Mouse (Mus musculus) layer of hippocampus, postnatal 10 days (tissue): ENCODE measurements at regions not wholly inside any gene's neighbourhood (a gene's known extent, or its start where the extent isn't known, plus 50 kb on each side); places are given as distances from the start of the nearest gene placed in this dataset.

ENCODE experiments used
- DNase-seq, 2 experiments: peaks; one replicate each; pipeline ENCODE4 v3.0.0; 2021; ENCODE audit warnings: low spot score in 2 of 2

DNA sequence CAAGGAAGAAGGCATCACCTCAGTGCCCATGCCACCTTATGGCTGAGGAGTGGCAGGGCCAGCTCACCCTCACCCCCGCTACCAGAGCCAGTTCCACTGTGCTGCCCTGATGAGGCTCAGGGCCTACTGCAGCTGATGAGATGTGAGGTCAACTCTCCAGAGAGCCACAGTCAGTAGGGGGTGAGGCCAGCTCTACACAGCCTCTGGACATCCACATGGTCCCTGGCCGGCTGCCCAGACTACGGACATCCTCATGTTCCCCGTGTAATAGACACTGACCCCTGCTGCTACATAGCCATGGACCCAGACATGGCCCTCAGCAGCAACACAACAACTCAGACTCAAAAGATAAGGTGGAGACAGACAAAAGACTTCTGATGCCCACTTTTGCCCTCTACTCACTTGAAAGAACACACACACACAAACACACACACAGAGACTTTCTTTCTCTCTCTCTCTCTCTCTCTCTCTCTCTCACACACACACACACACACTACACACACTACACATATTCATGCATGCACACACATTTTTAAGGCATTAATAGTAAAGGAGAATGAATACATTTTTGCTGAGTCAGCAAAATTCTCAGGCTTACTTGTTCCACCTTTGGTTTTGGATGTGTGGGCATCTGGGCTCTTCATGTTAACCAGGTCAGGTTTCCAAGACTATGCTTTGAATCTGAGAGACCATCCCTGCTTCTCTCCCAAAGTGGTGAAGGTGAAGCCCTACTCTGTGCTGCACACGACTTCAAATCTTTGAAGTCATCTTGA is 604.4 kb upstream of the Nrp1 start:
- no peak for DNase-seq

GRCm38 (mm10) chr8:127757396-127757795 is 601.0 kb upstream of the Nrp1 start:
- no peak for DNase-seq

GRCm38 (mm10) chr8:127759906-127760305 is 598.5 kb upstream of the Nrp1 start:
- peak; percentile 36 to 40 for DNase-seq

DNA sequence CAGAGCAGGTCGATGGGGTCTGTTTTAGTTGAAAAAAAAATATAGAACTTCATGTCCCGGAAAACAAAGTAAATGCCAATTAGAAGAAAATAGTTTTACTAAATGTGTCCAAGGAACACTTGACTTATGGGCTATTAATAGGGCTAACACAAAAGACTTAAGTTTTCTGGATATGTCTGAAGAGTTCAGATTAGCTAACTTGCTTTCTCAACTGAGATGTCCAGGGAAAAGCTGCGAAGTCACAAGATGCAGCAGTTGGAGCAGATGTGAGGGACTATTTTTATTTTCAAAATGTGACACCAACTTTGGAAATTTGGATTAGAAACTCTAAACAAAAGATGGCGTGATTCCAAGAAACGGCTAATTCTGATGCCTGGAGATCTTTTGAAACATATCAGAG is 593.2 kb upstream of the Nrp1 start:
- DNase-seq, result no peak

DNA sequence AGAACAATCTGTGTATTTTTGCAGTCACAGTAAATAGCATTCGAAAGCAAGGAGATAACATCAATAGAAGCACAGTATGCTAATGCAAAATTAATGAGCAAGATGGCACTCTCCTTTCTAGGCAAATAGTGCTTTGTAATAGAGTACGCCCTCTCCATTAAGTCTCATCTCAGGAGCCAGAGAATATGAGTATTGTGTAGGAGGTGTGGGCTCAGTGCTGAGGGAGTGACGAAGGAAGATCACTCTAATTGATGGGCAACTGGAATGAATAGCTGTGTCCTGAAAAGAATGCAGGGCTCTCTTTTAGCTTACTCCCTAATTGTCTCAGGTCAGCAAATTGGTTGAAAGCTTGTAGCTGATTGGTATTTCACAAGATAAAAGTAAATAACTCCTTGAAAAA is 590.1 kb upstream of the Nrp1 start:
- DNase-seq, result no peak

GRCm38 (mm10) chr8:127769651-127770050 is 588.8 kb upstream of the Nrp1 start:
- DNase-seq, result no peak

- DNase-seq, result no peak
Observed at GRCm38 (mm10) chr8:127771781-127772180, 586.6 kb upstream of the Nrp1 start.

DNA sequence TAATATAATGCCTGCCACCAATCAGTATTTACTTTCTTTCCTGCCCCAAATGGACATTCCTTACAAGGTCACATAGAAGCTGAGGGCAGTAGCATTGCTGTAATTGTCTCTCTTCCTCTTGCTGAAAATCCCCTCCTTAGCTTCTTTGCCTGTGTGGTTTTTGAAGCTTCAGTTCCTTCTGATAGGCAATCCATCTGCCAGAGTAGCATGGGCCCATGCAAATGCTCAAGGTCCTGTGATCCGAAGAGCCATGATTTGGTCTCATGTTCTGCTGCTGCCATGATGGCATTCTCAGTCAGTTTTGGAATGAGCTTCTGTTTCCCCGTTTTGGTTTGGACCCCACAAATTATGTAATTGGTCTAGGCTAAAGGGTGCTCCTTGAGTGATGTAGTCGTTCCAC is 586.0 kb upstream of the Nrp1 start:
- DNase-seq, result no peak

DNA sequence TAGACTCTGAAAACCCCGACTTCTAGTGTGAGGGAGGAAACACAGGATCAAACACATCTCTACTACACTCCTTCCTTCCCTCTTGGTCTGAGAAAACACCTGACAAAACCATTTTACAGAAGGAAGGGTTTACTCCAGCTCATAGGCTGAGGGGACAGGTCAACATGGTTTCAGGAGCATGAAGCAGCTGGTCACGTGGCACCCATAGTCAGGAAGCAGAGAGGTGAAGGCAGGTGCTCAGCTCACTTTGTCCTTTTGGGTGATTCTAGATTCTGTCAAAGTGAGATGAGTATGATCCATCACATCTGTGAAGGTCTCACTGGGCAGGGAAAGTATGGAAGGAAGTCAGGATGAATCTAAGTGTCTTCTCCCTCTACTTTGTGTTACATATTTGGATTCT is 585.5 kb upstream of the Nrp1 start:
- DNase-seq, result no peak

- peak; percentile 24 to 34 for DNase-seq
Observed at GRCm38 (mm10) chr8:127774642-127775041, 583.8 kb upstream of the Nrp1 start.

DNA sequence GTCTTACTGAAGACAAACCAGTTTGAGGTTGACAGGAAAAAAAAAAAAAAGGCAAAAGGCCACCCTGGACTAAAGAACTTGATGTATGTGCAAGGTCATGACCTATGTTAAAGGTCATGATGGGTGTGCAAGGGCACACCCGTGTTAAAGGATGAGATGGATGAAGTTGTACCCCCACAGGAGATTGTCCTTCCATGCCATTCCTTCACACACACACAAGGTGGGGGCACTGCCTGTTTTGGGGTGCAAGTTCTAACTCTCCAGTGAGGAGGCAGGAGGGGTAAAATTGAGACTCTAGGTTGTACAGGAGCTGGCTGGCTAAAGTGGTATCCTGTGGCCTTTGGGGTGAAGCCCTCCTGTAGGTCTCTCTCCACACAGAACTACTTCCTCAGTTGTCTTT is 583.2 kb upstream of the Nrp1 start:
- peak in 1 of 2 experiments; percentile 33 for DNase-seq

- DNase-seq, result peak; percentile 24 to 26
Observed at GRCm38 (mm10) chr8:127775747-127776146, 582.7 kb upstream of the Nrp1 start.

DNA sequence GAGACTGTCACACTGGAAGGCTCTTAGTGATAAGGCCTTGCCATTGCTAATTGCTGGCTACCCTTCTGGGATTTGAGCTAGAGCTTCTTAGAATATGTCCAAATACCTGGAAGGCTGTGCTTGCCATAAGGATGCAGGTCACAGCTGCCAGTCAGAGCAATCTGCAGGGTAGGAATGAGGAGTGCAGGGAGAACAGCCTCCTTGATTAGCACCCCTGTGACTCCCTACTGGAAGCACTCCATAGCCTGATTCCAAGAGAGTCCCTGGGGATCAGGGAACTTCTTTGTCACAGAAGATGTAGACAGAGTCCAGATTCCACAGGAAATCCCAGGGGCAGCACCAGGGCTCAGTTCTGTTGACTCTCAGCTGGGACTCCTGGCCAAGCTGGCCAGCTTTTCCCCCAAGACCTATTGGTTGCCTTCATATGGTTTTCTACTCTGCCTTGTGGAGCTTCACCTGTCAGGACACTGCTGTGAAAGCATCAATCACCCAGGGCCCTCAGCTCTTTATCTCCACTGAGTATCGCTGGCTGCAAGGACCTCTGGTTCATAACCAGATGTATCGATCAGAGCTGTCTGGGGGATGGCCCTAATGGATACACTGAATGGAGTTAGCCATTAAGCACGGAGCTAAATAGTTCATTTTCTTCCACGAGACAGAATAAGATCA is 579.9 kb upstream of the Nrp1 start:
- no peak for DNase-seq

- no peak for DNase-seq
Observed at GRCm38 (mm10) chr8:127779021-127779689, 579.2 kb upstream of the Nrp1 start.

- no peak for DNase-seq
Observed at GRCm38 (mm10) chr8:127780596-127780995, 577.8 kb upstream of the Nrp1 start.

DNA sequence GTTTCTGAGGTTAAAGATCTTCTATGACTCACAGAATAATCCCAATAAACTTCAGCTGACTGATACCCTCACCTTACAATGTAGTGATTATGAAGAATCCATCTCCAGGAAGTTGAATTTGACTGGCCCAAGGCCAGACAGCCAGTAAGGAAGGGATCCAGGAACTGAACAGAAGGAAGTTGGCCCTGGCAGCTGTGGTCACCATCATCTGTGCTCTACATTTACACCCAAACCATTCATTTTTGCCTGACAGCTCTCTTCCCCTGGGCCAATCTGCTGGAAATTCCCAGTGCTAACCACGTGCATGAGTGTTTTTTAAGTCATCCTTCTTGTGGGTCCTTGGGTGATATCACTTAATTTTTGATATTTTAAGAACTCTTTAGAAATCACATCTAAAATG is 577.4 kb upstream of the Nrp1 start:
- DNase-seq, result no peak

DNA sequence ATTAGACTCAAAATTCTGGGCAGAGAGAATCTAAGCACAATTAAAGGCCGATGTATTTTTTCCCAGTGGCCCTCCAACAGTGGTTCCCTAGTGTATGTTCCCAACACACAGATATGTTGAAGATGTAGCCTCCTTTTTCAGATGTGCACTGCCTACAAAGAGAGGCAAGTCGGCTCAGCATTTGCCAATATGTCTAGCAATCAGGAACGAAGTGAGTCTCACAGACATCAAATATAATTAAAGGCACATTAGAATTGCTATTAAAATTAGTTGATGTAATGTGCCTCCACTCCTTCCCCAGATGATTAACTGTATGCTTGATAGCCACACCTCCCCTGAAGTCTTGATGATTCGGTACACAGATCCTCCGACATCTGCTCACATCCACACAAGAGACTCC is 565.8 kb upstream of the Nrp1 start:
- no peak for DNase-seq

DNA sequence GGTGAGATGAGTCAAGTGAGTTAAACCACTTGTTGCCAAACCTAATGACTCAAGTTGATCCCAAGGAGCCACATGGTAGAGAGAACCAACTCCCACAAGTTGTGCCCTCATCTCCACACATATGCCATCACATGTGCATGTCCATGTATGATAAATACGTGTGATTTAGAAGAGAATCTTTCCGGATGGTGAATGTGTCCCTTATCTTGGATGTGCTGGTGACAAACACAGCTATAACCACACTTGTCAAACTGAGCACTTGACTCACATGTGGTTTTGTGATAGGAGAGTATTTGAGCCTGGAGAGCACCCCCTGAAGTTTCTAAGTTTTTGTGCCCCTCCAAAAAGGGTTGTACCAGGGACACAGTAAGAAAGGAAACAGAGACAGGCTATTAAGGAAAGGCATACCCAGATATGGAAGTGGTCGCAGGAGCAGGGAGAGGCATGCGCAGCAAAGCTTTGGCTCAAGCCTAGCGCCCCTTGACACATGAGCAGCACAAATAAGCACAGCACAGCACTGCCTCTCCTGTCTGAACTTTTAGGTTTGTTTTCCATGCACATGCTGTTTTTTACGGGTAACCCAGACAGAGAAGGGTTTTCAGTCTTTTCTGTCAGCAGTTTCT is 558.4 kb upstream of the Nrp1 start:
- DNase-seq, result no peak

DNA sequence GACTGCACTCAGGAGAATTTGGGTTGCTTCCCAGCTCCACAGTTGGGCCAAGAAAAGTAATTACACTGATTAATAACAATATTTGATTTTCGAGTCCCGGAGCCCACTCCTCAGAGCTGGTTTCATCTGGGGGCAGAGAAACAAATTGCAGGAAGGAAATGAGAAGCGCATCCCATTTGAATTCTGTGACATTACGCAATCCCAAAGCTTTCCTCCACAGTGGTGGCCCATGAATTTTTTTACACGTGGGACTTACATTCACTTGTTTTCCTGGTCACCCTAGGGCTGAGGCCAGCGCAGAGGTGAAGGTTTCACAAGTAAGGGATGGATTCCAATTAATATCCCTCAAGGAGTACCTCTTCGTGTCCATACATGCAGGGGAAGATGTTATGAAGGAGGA is 556.3 kb upstream of the Nrp1 start:
- no peak for DNase-seq

DNA sequence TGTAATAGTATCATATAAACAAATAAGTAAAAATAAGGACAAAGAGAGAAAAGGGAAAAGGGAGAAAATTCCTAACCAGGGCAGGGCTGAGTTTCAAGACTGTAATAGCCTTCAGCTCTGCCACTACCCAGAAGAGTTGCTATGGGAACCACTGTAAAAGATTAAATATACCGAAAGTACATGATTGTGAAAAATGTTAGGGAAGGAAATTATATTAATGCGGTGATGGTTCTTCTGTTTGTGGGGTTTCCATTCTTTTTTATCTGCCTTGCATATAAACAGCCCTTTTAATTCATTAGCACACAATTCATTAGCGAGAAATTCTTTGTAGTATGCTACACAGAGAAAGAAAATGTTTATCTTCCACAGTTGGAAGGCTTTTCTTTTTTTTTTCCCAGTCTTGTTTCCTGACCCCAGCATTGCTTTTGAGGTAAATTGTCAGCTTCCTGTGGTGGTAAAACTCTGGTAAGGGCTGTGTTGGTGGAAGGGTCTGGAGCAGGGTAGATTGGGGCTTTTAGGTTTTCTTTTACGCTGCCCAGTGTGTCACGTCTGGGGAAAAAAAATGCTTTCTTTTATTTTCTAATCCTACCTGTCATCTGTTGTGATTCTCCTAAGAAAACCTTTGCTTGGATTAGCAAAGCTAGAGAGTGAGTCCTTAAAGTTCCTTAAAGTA is 555.6 kb upstream of the Nrp1 start:
- DNase-seq, result no peak
